Mouse (Mus musculus) kidney, embryonic 16.5 days (tissue): ENCODE data around the gene Rap1b. TPM values are rescaled to one million over a fixed set of nuclear protein-coding genes. Genes with fewer than 3 reads are reported as not detected.

Experiments
- ATAC-seq: fragments of 200-750 bp; cut with Nextera tagmentation; 2 replicates; pipeline ENCODE4 v1.8.0; 2017; ENCODE audit warnings: moderate TSS enrichment; ENCODE audit not compliant: low FRiP score, low TSS enrichment
- H3K27ac ChIP-seq: fragments of 300-500 bp; sonication (generic); 2 replicates; pipeline ENCODE4 v1.5.1; 2014; ENCODE audit warnings: low read length
- H3K27me3 ChIP-seq: fragments of 300-500 bp; sonication (generic); 2 replicates; pipeline ENCODE4 v1.6.1; 2014; ENCODE audit warnings: low read length, control low read depth, mixed read lengths; ENCODE audit not compliant: insufficient read depth
- H3K36me3 ChIP-seq: fragments of 300-500 bp; sonication (generic); 2 replicates; pipeline ENCODE4 v1.6.1; 2014; ENCODE audit warnings: low read length, control low read depth, mixed read lengths; ENCODE audit not compliant: insufficient read depth
- H3K4me1 ChIP-seq: fragments of 300-500 bp; sonication (generic); 2 replicates; pipeline ENCODE4 v1.6.1; 2014; ENCODE audit warnings: low read length, control low read depth, mixed read lengths; ENCODE audit not compliant: insufficient read depth
- H3K4me2 ChIP-seq: fragments of 300-500 bp; sonication (generic); replicated peaks from 2 replicates; pipeline ENCODE4 v1.6.1; 2014; ENCODE audit warnings: low read depth, low read length
- H3K4me3 ChIP-seq: fragments of 300-500 bp; sonication (generic); 2 replicates; pipeline ENCODE4 v1.5.1; 2014; ENCODE audit warnings: mild to moderate bottlenecking, low read length
- H3K9ac ChIP-seq: fragments of 300-500 bp; sonication (generic); replicated peaks from 2 replicates; pipeline ENCODE4 v1.6.1; 2014; ENCODE audit warnings: low read length
- H3K9me3 ChIP-seq: fragments of 300-500 bp; sonication (generic); 2 replicates; pipeline ENCODE4 v1.6.1; 2016; ENCODE audit warnings: low read length, control low read depth
- WGBS: fragments of 180-500 bp; shearing (Covaris S2); extraction: QIAGEN DNeasy Blood & Tissue Kit; methylation state at CpG from one replicate; pipeline ENCODE4 v1.1.7; 2014; 5-methylcytosine and 5-hydroxymethylcytosine counted together
- polyA plus RNA-seq: library from polyadenylated mRNA; unstranded; fragments of >200 nt; fragmentation: Nextera tagmentation; extraction: Ambion mirVana; gene quantifications from 2 replicates; pipeline ENCODE4 v1.2.1, GENCODE M21; 2015

Rap1b gene
- polyA plus RNA-seq, 1 experiment from 2014 or later = 185 TPM

GRCm38 (mm10) chr10:117829472-117830155 lies 16.2 kb downstream of the Rap1b start:
- Histone ChIP-seq H3K9ac (no peak overlapping the region), H3K4me2 (no peak overlapping the region)

GRCm38 (mm10) chr10:117829022-117829421 lies 16.8 kb downstream of the Rap1b start:
- H3K4me2 ChIP-seq = no peak overlapping the region
- WGBS = 70% methylated on average over 4 of the region's 4 CpGs

More at GRCm38 (mm10) chr10:117829472-117830155, 16.2 kb downstream of the Rap1b start:
- WGBS = 92% methylated on average over 7 of the region's 7 CpGs
- ATAC-seq = no peak
- Histone ChIP-seq H3K36me3 (no peaks in the 10 kb centered on the region), H3K27me3 (no peaks in the 10 kb centered on the region), H3K27ac (no peak overlapping the region), H3K4me3 (no peak overlapping the region), H3K4me1 (peaks cover 27% of the 10 kb centered on the region), H3K9me3 (no peaks in the 10 kb centered on the region)

GRCm38 (mm10) chr10:117828536-117828935 lies 17.3 kb downstream of the Rap1b start:
- H3K27me3 ChIP-seq = no peaks in the 10 kb centered on the region
- ATAC-seq = no peak
- no peak overlapping the region for H3K4me2 ChIP-seq
- peaks cover 27% of the 10 kb centered on the region for H3K4me1 ChIP-seq
- H3K9ac ChIP-seq = no peak overlapping the region
- H3K4me3 ChIP-seq = no peak overlapping the region
- H3K27ac ChIP-seq = no peak overlapping the region
- H3K36me3 ChIP-seq = peaks cover 1% of the 10 kb centered on the region; the same call in 1 of the 2 replicates
- WGBS = 49% methylated on average over 4 of the region's 4 CpGs
- H3K9me3 ChIP-seq = no peaks in the 10 kb centered on the region

More at GRCm38 (mm10) chr10:117829022-117829421, 16.8 kb downstream of the Rap1b start:
- H3K27ac ChIP-seq = no peak overlapping the region
- no peak for ATAC-seq
- H3K9ac ChIP-seq = no peak overlapping the region
- H3K36me3 ChIP-seq = no peaks in the 10 kb centered on the region
- H3K9me3 ChIP-seq = no peaks in the 10 kb centered on the region
- H3K4me1 ChIP-seq = peaks cover 27% of the 10 kb centered on the region
- no peak overlapping the region for H3K4me3 ChIP-seq
- no peaks in the 10 kb centered on the region for H3K27me3 ChIP-seq

GRCm38 (mm10) chr10:117824647-117825046 lies 21.2 kb downstream of the Rap1b start:
- no peaks in the 10 kb centered on the region for H3K27me3 ChIP-seq
- ATAC-seq = no peak
- peaks cover 27% of the 10 kb centered on the region for H3K4me1 ChIP-seq
- WGBS = 60% methylated on average over 4 of the region's 4 CpGs
- H3K9ac ChIP-seq = no peak overlapping the region
- no peak overlapping the region for H3K4me3 ChIP-seq
- no peak overlapping the region for H3K27ac ChIP-seq
- no peaks in the 10 kb centered on the region for H3K9me3 ChIP-seq
- no peak overlapping the region for H3K4me2 ChIP-seq
- peaks cover 24% of the 10 kb centered on the region for H3K36me3 ChIP-seq

GRCm38 (mm10) chr10:117824139-117824538 lies 21.7 kb downstream of the Rap1b start:
- Histone ChIP-seq H3K4me1 (peaks cover 23% of the 10 kb centered on the region), H3K9ac (no peak overlapping the region), H3K27me3 (no peaks in the 10 kb centered on the region), H3K9me3 (no peaks in the 10 kb centered on the region), H3K27ac (no peak overlapping the region), H3K4me2 (no peak overlapping the region), H3K36me3 (peaks cover 27% of the 10 kb centered on the region), H3K4me3 (no peak overlapping the region)
- no peak for ATAC-seq
- 83% methylated on average over 4 of the region's 4 CpGs for WGBS

- Histone ChIP-seq H3K27ac (no peak overlapping the region), H3K9ac (no peak overlapping the region), H3K4me3 (no peak overlapping the region), H3K36me3 (peaks cover 30% of the 10 kb centered on the region), H3K27me3 (no peaks in the 10 kb centered on the region), H3K9me3 (no peaks in the 10 kb centered on the region), H3K4me1 (peaks cover 14% of the 10 kb centered on the region), H3K4me2 (no peak overlapping the region)
- no peak for ATAC-seq
- WGBS = 77% methylated on average over 6 of the region's 6 CpGs
Observed at GRCm38 (mm10) chr10:117823321-117823720, 22.5 kb downstream of the Rap1b start.

GRCm38 (mm10) chr10:117818600-117818999 lies 27.2 kb downstream of the Rap1b start:
- Histone ChIP-seq H3K27ac (no peak overlapping the region), H3K9ac (no peak overlapping the region), H3K27me3 (no peaks in the 10 kb centered on the region), H3K4me3 (no peak overlapping the region), H3K9me3 (no peaks in the 10 kb centered on the region), H3K4me1 (no peaks in the 10 kb centered on the region), H3K36me3 (peaks cover 54% of the 10 kb centered on the region), H3K4me2 (no peak overlapping the region)
- no peak for ATAC-seq
- WGBS = 88% methylated on average over 6 of the region's 6 CpGs

- no peak overlapping the region for H3K27ac ChIP-seq
- no peaks in the 10 kb centered on the region for H3K27me3 ChIP-seq
- H3K9me3 ChIP-seq = no peaks in the 10 kb centered on the region
- H3K4me3 ChIP-seq = no peak overlapping the region
- H3K36me3 ChIP-seq = peaks cover 48% of the 10 kb centered on the region
- 93% methylated on average over 6 of the region's 6 CpGs for WGBS
- H3K4me1 ChIP-seq = no peaks in the 10 kb centered on the region
- ATAC-seq = no peak
- no peak overlapping the region for H3K9ac ChIP-seq
- H3K4me2 ChIP-seq = no peak overlapping the region
Observed at GRCm38 (mm10) chr10:117816721-117817120, 29.1 kb downstream of the Rap1b start.

- WGBS = 93% methylated on average over 2 of the region's 2 CpGs
- Histone ChIP-seq H3K4me2 (no peak overlapping the region), H3K27ac (no peak overlapping the region), H3K4me3 (no peak overlapping the region), H3K36me3 (peaks cover 31% of the 10 kb centered on the region), H3K27me3 (no peaks in the 10 kb centered on the region), H3K4me1 (no peaks in the 10 kb centered on the region), H3K9me3 (no peaks in the 10 kb centered on the region), H3K9ac (no peak overlapping the region)
- no peak for ATAC-seq
Observed at GRCm38 (mm10) chr10:117812501-117812900, 33.3 kb downstream of the Rap1b start.

GRCm38 (mm10) chr10:117811555-117811954 lies 34.3 kb downstream of the Rap1b start:
- Histone ChIP-seq H3K27me3 (no peaks in the 10 kb centered on the region), H3K36me3 (peaks cover 24% of the 10 kb centered on the region), H3K9ac (no peak overlapping the region), H3K27ac (no peak overlapping the region), H3K4me3 (no peak overlapping the region), H3K4me1 (no peaks in the 10 kb centered on the region), H3K4me2 (no peak overlapping the region), H3K9me3 (no peaks in the 10 kb centered on the region)
- ATAC-seq = no peak
- WGBS = 88% methylated on average over 8 of the region's 8 CpGs
